Mouse (Mus musculus) midbrain, embryonic 15.5 days (tissue): Measurements from ENCODE around the gene Dcun1d4. TPM values are rescaled to one million over a fixed set of nuclear protein-coding genes. Genes with fewer than 3 reads are reported as not detected.
A peak's percentile ranks its signal among the peaks of the same experiment; 100 is the strongest.

Experiments
- ATAC-seq: fragments of 200-750 bp; cut with Nextera tagmentation; replicated peaks from 2 replicates; pipeline ENCODE4 v1.8.0; 2017; ENCODE audit warnings: moderate TSS enrichment
- H3K27ac ChIP-seq: fragments of 300-500 bp; sonication (generic); 2 replicates; pipeline ENCODE4 v1.5.1; 2015; ENCODE audit warnings: mild to moderate bottlenecking, inconsistent platforms
- H3K27me3 ChIP-seq: fragments of 300-500 bp; sonication (generic); replicated peaks from 2 replicates; pipeline ENCODE4 v1.6.1; 2015; ENCODE audit warnings: inconsistent platforms
- H3K36me3 ChIP-seq: fragments of 300-500 bp; sonication (generic); replicated peaks from 2 replicates; pipeline ENCODE4 v1.6.1; 2015; ENCODE audit warnings: inconsistent platforms
- H3K4me1 ChIP-seq: fragments of 300-500 bp; sonication (generic); 2 replicates; pipeline ENCODE4 v1.6.1; 2015; ENCODE audit warnings: inconsistent platforms
- H3K4me2 ChIP-seq: fragments of 300-500 bp; sonication (generic); 2 replicates; pipeline ENCODE4 v1.6.1; 2015; ENCODE audit warnings: inconsistent platforms, mild to moderate bottlenecking, moderate library complexity
- H3K4me3 ChIP-seq: fragments of 300-500 bp; sonication (generic); 2 replicates; pipeline ENCODE4 v1.5.1; 2015; ENCODE audit warnings: mild to moderate bottlenecking, inconsistent platforms
- H3K9ac ChIP-seq: fragments of 300-500 bp; sonication (generic); 2 replicates; pipeline ENCODE4 v1.6.1; 2015; ENCODE audit warnings: mild to moderate bottlenecking, inconsistent platforms
- H3K9me3 ChIP-seq: fragments of 300-500 bp; sonication (generic); 2 replicates; pipeline ENCODE4 v1.6.1; 2016; ENCODE audit warnings: inconsistent platforms
- WGBS: fragments of 180-500 bp; shearing (Covaris S2); methylation state at CpG from one replicate; pipeline ENCODE4 v1.1.7; 2015; ENCODE audit warnings: mixed read lengths; 5-methylcytosine and 5-hydroxymethylcytosine counted together
- polyA plus RNA-seq: library from polyadenylated mRNA; unstranded; fragments of >200 nt; fragmentation: Nextera tagmentation; extraction: Ambion mirVana; gene quantifications from 2 replicates; pipeline ENCODE4 v1.2.1, GENCODE M21; 2015

Gene Dcun1d4
- 46.7 and 52.2 TPM in 2 replicates for polyA plus RNA-seq

GRCm38 (mm10) chr5:73480700-73481099, at the start of gene Dcun1d4:
Gene Dcun1d4, plus strand, starts transcription at chr5:73481000.
- Histone ChIP-seq H3K27ac (no peak within 1 kb of the TSS), H3K9me3 (no peaks in the 10 kb centered on the region), H3K4me3 (no peak within 1 kb of the TSS), H3K27me3 (no peaks in the 10 kb centered on the region), H3K36me3 (no peaks in the 10 kb centered on the region), H3K4me1 (0 out of 2 replicates have a peak, but pooled peaks cover 2% of the 10 kb centered on the region), H3K9ac (no peak within 1 kb of the TSS), H3K4me2 (no peak within 1 kb of the TSS)
- 83% methylated on average over 7 of the region's 7 CpGs for WGBS
- no peak for ATAC-seq

GRCm38 (mm10) chr5:73431581-73431980, 49.2 kb upstream of the Dcun1d4 start:
- no peak overlapping the region for H3K4me3 ChIP-seq
- peak; percentile 92 for ATAC-seq
- H3K27ac ChIP-seq, result peak overlapping the region; percentile 61
- H3K9ac ChIP-seq, result 0 out of 2 replicates have a peak overlapping the region, but pooled peaks have one; percentile 27
- no peaks in the 10 kb centered on the region for H3K36me3 ChIP-seq
- H3K9me3 ChIP-seq, result no peaks in the 10 kb centered on the region
- no peaks in the 10 kb centered on the region for H3K27me3 ChIP-seq
- H3K4me1 ChIP-seq, result peaks cover 4% of the 10 kb centered on the region; the same call in 1 of the 2 replicates
- peak overlapping the region; percentile 27; the same call in 1 of the 2 replicates for H3K4me2 ChIP-seq
- 17% methylated on average over 14 of the region's 14 CpGs for WGBS

- H3K27ac ChIP-seq, result no peak overlapping the region
- no peak overlapping the region for H3K4me3 ChIP-seq
- H3K4me2 ChIP-seq, result no peak overlapping the region
- H3K9me3 ChIP-seq, result no peaks in the 10 kb centered on the region
- H3K4me1 ChIP-seq, result peaks cover 4% of the 10 kb centered on the region; the same call in 1 of the 2 replicates
- H3K9ac ChIP-seq, result no peak overlapping the region
- H3K27me3 ChIP-seq, result no peaks in the 10 kb centered on the region
- WGBS, result 85% methylated on average over 6 of the region's 6 CpGs
- no peak for ATAC-seq
- no peaks in the 10 kb centered on the region for H3K36me3 ChIP-seq
Observed at GRCm38 (mm10) chr5:73432805-73433204, 48.0 kb upstream of the Dcun1d4 start.

- no peak overlapping the region for H3K4me3 ChIP-seq
- whole genome bisulfite sequencing, result 77% methylated on average over 7 of the region's 7 CpGs
- ATAC-seq, result no peak
- no peak overlapping the region for H3K4me2 ChIP-seq
- no peaks in the 10 kb centered on the region for H3K9me3 ChIP-seq
- H3K36me3 ChIP-seq, result no peaks in the 10 kb centered on the region
- H3K27me3 ChIP-seq, result no peaks in the 10 kb centered on the region
- H3K27ac ChIP-seq, result no peak overlapping the region
- H3K4me1 ChIP-seq, result peaks cover 4% of the 10 kb centered on the region; the same call in 1 of the 2 replicates
- no peak overlapping the region for H3K9ac ChIP-seq
Observed at GRCm38 (mm10) chr5:73434764-73435163, 46.0 kb upstream of the Dcun1d4 start.

- ATAC-seq, result no peak
- no peak overlapping the region for H3K4me2 ChIP-seq
- no peaks in the 10 kb centered on the region for H3K36me3 ChIP-seq
- H3K4me3 ChIP-seq, result no peak overlapping the region
- H3K4me1 ChIP-seq, result no peaks in the 10 kb centered on the region
- H3K27me3 ChIP-seq, result no peaks in the 10 kb centered on the region
- no peak overlapping the region for H3K27ac ChIP-seq
- 91% methylated on average over 9 of the region's 9 CpGs for WGBS
- no peaks in the 10 kb centered on the region for H3K9me3 ChIP-seq
- no peak overlapping the region for H3K9ac ChIP-seq
Observed at GRCm38 (mm10) chr5:73442176-73442575, 38.6 kb upstream of the Dcun1d4 start.

GRCm38 (mm10) chr5:73450276-73450675, 30.5 kb upstream of the Dcun1d4 start:
- Histone ChIP-seq H3K27me3 (no peaks in the 10 kb centered on the region), H3K27ac (no peak overlapping the region), H3K9me3 (no peaks in the 10 kb centered on the region), H3K4me3 (no peak overlapping the region), H3K9ac (no peak overlapping the region), H3K4me1 (no peaks in the 10 kb centered on the region), H3K36me3 (no peaks in the 10 kb centered on the region), H3K4me2 (no peak overlapping the region)
- 86% methylated on average over 1 of the region's 1 CpGs for WGBS
- no peak for ATAC-seq

GRCm38 (mm10) chr5:73454502-73455306, 26.1 kb upstream of the Dcun1d4 start:
- Histone ChIP-seq H3K27me3 (no peaks in the 10 kb centered on the region), H3K4me3 (no peak overlapping the region), H3K36me3 (no peaks in the 10 kb centered on the region), H3K9ac (no peak overlapping the region), H3K9me3 (no peaks in the 10 kb centered on the region), H3K4me1 (no peaks in the 10 kb centered on the region), H3K27ac (no peak overlapping the region), H3K4me2 (no peak overlapping the region)
- WGBS, result 77% methylated on average over 2 of the region's 2 CpGs
- ATAC-seq, result no peak

- H3K4me2 ChIP-seq, result no peak overlapping the region
- no peaks in the 10 kb centered on the region for H3K27me3 ChIP-seq
- 92% methylated on average over 5 of the region's 5 CpGs for WGBS
- H3K9ac ChIP-seq, result no peak overlapping the region
- no peak overlapping the region for H3K27ac ChIP-seq
- no peak for ATAC-seq
- H3K4me3 ChIP-seq, result no peak overlapping the region
- no peaks in the 10 kb centered on the region for H3K36me3 ChIP-seq
- H3K9me3 ChIP-seq, result no peaks in the 10 kb centered on the region
- H3K4me1 ChIP-seq, result no peaks in the 10 kb centered on the region
Observed at GRCm38 (mm10) chr5:73455307-73455687, 25.5 kb upstream of the Dcun1d4 start.

- 87% methylated on average over 16 of the region's 16 CpGs for WGBS
- H3K4me2 ChIP-seq, result no peak overlapping the region
- no peak for ATAC-seq
- H3K9ac ChIP-seq, result no peak overlapping the region
- no peaks in the 10 kb centered on the region for H3K9me3 ChIP-seq
- H3K4me3 ChIP-seq, result no peak overlapping the region
- no peak overlapping the region for H3K27ac ChIP-seq
- no peaks in the 10 kb centered on the region for H3K4me1 ChIP-seq
- no peaks in the 10 kb centered on the region for H3K36me3 ChIP-seq
- H3K27me3 ChIP-seq, result no peaks in the 10 kb centered on the region
Observed at GRCm38 (mm10) chr5:73468462-73469433, 12.1 kb upstream of the Dcun1d4 start.

GRCm38 (mm10) chr5:73474412-73475405, 6.1 kb upstream of the Dcun1d4 start:
- 91% methylated on average over 20 of the region's 20 CpGs for WGBS
- H3K4me1 ChIP-seq, result no peaks in the 10 kb centered on the region
- H3K27me3 ChIP-seq, result no peaks in the 10 kb centered on the region

GRCm38 (mm10) chr5:73481401-73481800, 601 bp downstream of the Dcun1d4 start:
- WGBS, result 91% methylated on average over 7 of the region's 7 CpGs
- Histone ChIP-seq H3K27ac (no peak overlapping the region), H3K9me3 (no peaks in the 10 kb centered on the region), H3K4me1 (peaks cover 2% of the 10 kb centered on the region; the same call in 1 of the 2 replicates), H3K36me3 (no peaks in the 10 kb centered on the region), H3K27me3 (no peaks in the 10 kb centered on the region), H3K4me2 (no peak overlapping the region), H3K4me3 (no peak overlapping the region), H3K9ac (no peak overlapping the region)
- no peak for ATAC-seq

More at GRCm38 (mm10) chr5:73474412-73475405, 6.1 kb upstream of the Dcun1d4 start:
- H3K4me2 ChIP-seq, result no peak overlapping the region
- H3K9me3 ChIP-seq, result no peaks in the 10 kb centered on the region
- no peaks in the 10 kb centered on the region for H3K36me3 ChIP-seq
- no peak overlapping the region for H3K9ac ChIP-seq
- no peak overlapping the region for H3K4me3 ChIP-seq
- ATAC-seq, result no peak
- H3K27ac ChIP-seq, result no peak overlapping the region
